Mouse (Mus musculus) kidney, embryonic 16.5 days (tissue): ENCODE measurements around the gene Ednrb. TPM values are rescaled to one million over a fixed set of nuclear protein-coding genes. Genes with fewer than 3 reads are reported as not detected.
"Not testable (repeated sequence)": the region's sequence is repeated elsewhere in the genome, so short reads cannot be mapped to it uniquely, and the experiment has no call there.

Experiments
- ATAC-seq: fragments of 200-750 bp; cut with Nextera tagmentation; 2 replicates; pipeline ENCODE4 v1.8.0; 2017; ENCODE audit warnings: moderate TSS enrichment; ENCODE audit not compliant: low FRiP score, low TSS enrichment
- H3K27ac ChIP-seq: fragments of 300-500 bp; sonication (generic); 2 replicates; pipeline ENCODE4 v1.5.1; 2014; ENCODE audit warnings: low read length
- H3K27me3 ChIP-seq: fragments of 300-500 bp; sonication (generic); 2 replicates; pipeline ENCODE4 v1.6.1; 2014; ENCODE audit warnings: low read length, control low read depth, mixed read lengths; ENCODE audit not compliant: insufficient read depth
- H3K36me3 ChIP-seq: fragments of 300-500 bp; sonication (generic); 2 replicates; pipeline ENCODE4 v1.6.1; 2014; ENCODE audit warnings: low read length, control low read depth, mixed read lengths; ENCODE audit not compliant: insufficient read depth
- H3K4me1 ChIP-seq: fragments of 300-500 bp; sonication (generic); 2 replicates; pipeline ENCODE4 v1.6.1; 2014; ENCODE audit warnings: low read length, control low read depth, mixed read lengths; ENCODE audit not compliant: insufficient read depth
- H3K4me2 ChIP-seq: fragments of 300-500 bp; sonication (generic); replicated peaks from 2 replicates; pipeline ENCODE4 v1.6.1; 2014; ENCODE audit warnings: low read depth, low read length
- H3K4me3 ChIP-seq: fragments of 300-500 bp; sonication (generic); 2 replicates; pipeline ENCODE4 v1.5.1; 2014; ENCODE audit warnings: mild to moderate bottlenecking, low read length
- H3K9ac ChIP-seq: fragments of 300-500 bp; sonication (generic); replicated peaks from 2 replicates; pipeline ENCODE4 v1.6.1; 2014; ENCODE audit warnings: low read length
- H3K9me3 ChIP-seq: fragments of 300-500 bp; sonication (generic); 2 replicates; pipeline ENCODE4 v1.6.1; 2016; ENCODE audit warnings: low read length, control low read depth
- WGBS: fragments of 180-500 bp; shearing (Covaris S2); extraction: QIAGEN DNeasy Blood & Tissue Kit; methylation state at CpG from one replicate; pipeline ENCODE4 v1.1.7; 2014; 5-methylcytosine and 5-hydroxymethylcytosine counted together
- polyA plus RNA-seq: library from polyadenylated mRNA; unstranded; fragments of >200 nt; fragmentation: Nextera tagmentation; extraction: Ambion mirVana; gene quantifications from 2 replicates; pipeline ENCODE4 v1.2.1, GENCODE M21; 2015

Ednrb gene
- polyA plus RNA-seq, 1 experiment from 2014 or later: 57.7 TPM

GRCm38 (mm10) chr14:103811291-103811690 is 32.9 kb downstream of the Ednrb start:
- no peak overlapping the region for H3K4me3 ChIP-seq
- 95% methylated on average over 7 of the region's 7 CpGs for WGBS
- no peaks in the 10 kb centered on the region for H3K9me3 ChIP-seq
- ATAC-seq: no peak
- H3K4me2 ChIP-seq: no peak overlapping the region
- H3K4me1 ChIP-seq: no peaks in the 10 kb centered on the region
- H3K9ac ChIP-seq: no peak overlapping the region
- H3K27ac ChIP-seq: no peak overlapping the region
- no peaks in the 10 kb centered on the region for H3K27me3 ChIP-seq
- no peaks in the 10 kb centered on the region for H3K36me3 ChIP-seq

- Histone ChIP-seq H3K4me2 (no peak overlapping the region), H3K27ac (no peak overlapping the region), H3K9ac (no peak overlapping the region), H3K27me3 (no peaks in the 10 kb centered on the region), H3K9me3 (no peaks in the 10 kb centered on the region), H3K4me3 (no peak overlapping the region), H3K4me1 (no peaks in the 10 kb centered on the region), H3K36me3 (no peaks in the 10 kb centered on the region)
- 70% methylated on average over 4 of the region's 4 CpGs for WGBS
- ATAC-seq: no peak
Observed at GRCm38 (mm10) chr14:103803907-103804659, 40.1 kb downstream of the Ednrb start.

GRCm38 (mm10) chr14:103797123-103797522 is 47.1 kb downstream of the Ednrb start:
- no peaks in the 10 kb centered on the region for H3K9me3 ChIP-seq
- H3K27me3 ChIP-seq: no peaks in the 10 kb centered on the region
- H3K4me1 ChIP-seq: no peaks in the 10 kb centered on the region
- WGBS: 71% methylated on average over 3 of the region's 3 CpGs
- no peak overlapping the region for H3K4me3 ChIP-seq
- H3K27ac ChIP-seq: no peak overlapping the region
- H3K36me3 ChIP-seq: no peaks in the 10 kb centered on the region
- no peak overlapping the region for H3K4me2 ChIP-seq
- H3K9ac ChIP-seq: no peak overlapping the region
- ATAC-seq: no peak

GRCm38 (mm10) chr14:103795591-103795990 is 48.6 kb downstream of the Ednrb start:
- H3K4me2 ChIP-seq: no peak overlapping the region
- ATAC-seq: no peak

GRCm38 (mm10) chr14:103793409-103793808 is 50.8 kb downstream of the Ednrb start:
- Histone ChIP-seq H3K9me3 (no peaks in the 10 kb centered on the region), H3K27me3 (no peaks in the 10 kb centered on the region), H3K27ac (no peak overlapping the region), H3K9ac (no peak overlapping the region), H3K4me3 (no peak overlapping the region), H3K4me1 (no peaks in the 10 kb centered on the region), H3K36me3 (no peaks in the 10 kb centered on the region), H3K4me2 (no peak overlapping the region)
- 82% methylated on average over 5 of the region's 5 CpGs for WGBS
- ATAC-seq: no peak

More at GRCm38 (mm10) chr14:103795591-103795990, 48.6 kb downstream of the Ednrb start:
- Histone ChIP-seq H3K4me3 (no peak overlapping the region), H3K4me1 (no peaks in the 10 kb centered on the region), H3K9me3 (no peaks in the 10 kb centered on the region), H3K27me3 (no peaks in the 10 kb centered on the region), H3K27ac (no peak overlapping the region), H3K36me3 (no peaks in the 10 kb centered on the region), H3K9ac (no peak overlapping the region)
- WGBS: 98% methylated on average over 1 of the region's 1 CpGs

- Histone ChIP-seq H3K4me3 (no peak overlapping the region), H3K27ac (no peak overlapping the region), H3K9ac (no peak overlapping the region), H3K36me3 (no peaks in the 10 kb centered on the region), H3K4me2 (no peak overlapping the region), H3K9me3 (no peaks in the 10 kb centered on the region), H3K4me1 (no peaks in the 10 kb centered on the region), H3K27me3 (no peaks in the 10 kb centered on the region)
- WGBS: 23% methylated on average over 1 of the region's 1 CpGs
- no peak for ATAC-seq
Observed at GRCm38 (mm10) chr14:103792726-103793125, 51.5 kb downstream of the Ednrb start.

- Histone ChIP-seq H3K9ac (no peak overlapping the region), H3K4me3 (no peak overlapping the region), H3K4me2 (no peak overlapping the region), H3K27ac (no peak overlapping the region), H3K9me3 (no peaks in the 10 kb centered on the region), H3K27me3 (no peaks in the 10 kb centered on the region), H3K4me1 (no peaks in the 10 kb centered on the region), H3K36me3 (no peaks in the 10 kb centered on the region)
- 85% methylated on average over 2 of the region's 2 CpGs for WGBS
- ATAC-seq: no peak
Observed at GRCm38 (mm10) chr14:103787547-103787946, 56.7 kb downstream of the Ednrb start.

GRCm38 (mm10) chr14:103785096-103785965 is 58.9 kb downstream of the Ednrb start:
- Histone ChIP-seq H3K9ac (0 out of 2 replicates have a peak overlapping the region, but pooled peaks have one; percentile 47), H3K9me3 (no peaks in the 10 kb centered on the region)

GRCm38 (mm10) chr14:103780336-103780735 is 63.9 kb downstream of the Ednrb start:
- 89% methylated on average over 6 of the region's 6 CpGs for WGBS
- H3K27ac ChIP-seq, H3K27me3 ChIP-seq, ATAC-seq, H3K9me3 ChIP-seq, H3K36me3 ChIP-seq, H3K4me3 ChIP-seq, H3K4me2 ChIP-seq, H3K9ac ChIP-seq: not testable (repeated sequence)
- peaks cover 16% of the 10 kb centered on the region for H3K4me1 ChIP-seq

More at GRCm38 (mm10) chr14:103785096-103785965, 58.9 kb downstream of the Ednrb start:
- 43% methylated on average over 9 of the region's 9 CpGs for WGBS
- Histone ChIP-seq H3K4me2 (peak overlapping the region; percentile 28), H3K27ac (peak overlapping the region; percentile 51), H3K27me3 (no peaks in the 10 kb centered on the region), H3K36me3 (no peaks in the 10 kb centered on the region), H3K4me3 (peak overlapping the region; percentile 24), H3K4me1 (no peaks in the 10 kb centered on the region)
- ATAC-seq: peak; percentile 93

GRCm38 (mm10) chr14:103779276-103779675 is 64.9 kb downstream of the Ednrb start:
- no peaks in the 10 kb centered on the region for H3K9me3 ChIP-seq
- H3K36me3 ChIP-seq: no peaks in the 10 kb centered on the region
- WGBS: 78% methylated on average over 6 of the region's 6 CpGs
- H3K9ac ChIP-seq: no peak overlapping the region
- H3K27ac ChIP-seq: no peak overlapping the region
- no peak for ATAC-seq
- peaks cover 18% of the 10 kb centered on the region for H3K4me1 ChIP-seq
- H3K27me3 ChIP-seq: no peaks in the 10 kb centered on the region
- H3K4me3 ChIP-seq: no peak overlapping the region
- H3K4me2 ChIP-seq: no peak overlapping the region
